Mouse (Mus musculus) erythroid progenitor cell, adult 5-6 weeks (primary cell): ENCODE data around the gene Hsd3b7. TPM values are rescaled to one million over a fixed set of nuclear protein-coding genes. Genes with fewer than 3 reads are reported as not detected.

Experiments
- ATAC-seq: replicated peaks from 2 replicates; pipeline ENCODE4 v1.8.0; 2016; ENCODE audit warnings: moderate number of reproducible peaks, mild to moderate bottlenecking, moderate TSS enrichment, inconsistent platforms; ENCODE audit not compliant: poor library complexity, low FRiP score, severe bottlenecking
- total RNA-seq, 2 experiments: library from RNA; stranded (forward) in 1 of 2; stranded (reverse) in 1 of 2; fragments of 150-400 nt in 1 of 2; fragments of 186-747, 209-891 nt in 1 of 2; gene quantifications; 2 replicates each; pipeline versions ENCODE4 v1.2.3 to v1.2.4; 2015 to 2017; ENCODE audit warnings: low replicate concordance in 2 of 2

Hsd3b7 gene
- total RNA-seq, 2 experiments from 2014 or later = 2.6 TPM; not detected in 1

DNA sequence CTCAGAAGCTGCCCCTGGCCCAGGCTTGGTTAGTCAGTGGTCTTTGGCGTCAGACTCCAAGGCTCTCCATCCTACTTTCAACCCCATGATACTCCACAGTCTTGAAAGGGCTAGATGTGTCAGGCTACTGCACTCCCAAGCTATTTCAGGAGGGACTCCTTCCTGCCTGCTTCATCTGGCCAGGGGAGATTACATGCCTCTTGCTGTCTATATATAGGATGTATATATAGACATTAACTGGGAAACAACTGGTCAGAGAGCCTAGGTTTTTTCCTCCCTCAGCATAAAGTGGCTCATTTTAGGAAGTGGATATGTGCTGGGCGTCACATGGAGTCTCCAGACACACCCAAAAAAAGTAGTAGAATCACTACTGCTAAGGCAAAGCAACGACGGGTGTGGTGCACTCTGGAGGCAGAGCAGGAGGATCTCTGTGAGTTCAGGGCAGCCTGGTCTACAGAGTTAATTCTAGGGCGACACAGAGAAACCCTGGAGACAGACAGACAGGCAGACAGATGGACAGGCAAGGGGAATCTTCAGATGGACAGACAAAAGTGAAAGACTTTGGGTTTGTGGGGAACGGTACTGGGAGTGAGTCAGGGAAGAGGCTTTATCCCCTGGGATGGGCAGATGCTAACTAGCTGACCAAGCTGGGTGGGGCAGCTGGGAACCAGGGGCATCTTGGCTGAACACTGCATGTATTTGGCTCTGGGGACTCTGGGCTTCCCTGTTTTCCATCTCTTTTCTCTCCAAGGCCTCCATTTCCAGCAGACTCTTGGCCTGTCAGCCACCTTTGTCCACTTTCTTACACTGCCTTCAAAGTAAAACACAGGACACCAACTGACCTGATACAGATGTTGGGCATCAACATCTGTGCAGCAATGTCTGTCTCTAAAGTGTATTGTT lies 49.8 kb downstream of the Hsd3b7 start:
- ATAC-seq = no peak

DNA sequence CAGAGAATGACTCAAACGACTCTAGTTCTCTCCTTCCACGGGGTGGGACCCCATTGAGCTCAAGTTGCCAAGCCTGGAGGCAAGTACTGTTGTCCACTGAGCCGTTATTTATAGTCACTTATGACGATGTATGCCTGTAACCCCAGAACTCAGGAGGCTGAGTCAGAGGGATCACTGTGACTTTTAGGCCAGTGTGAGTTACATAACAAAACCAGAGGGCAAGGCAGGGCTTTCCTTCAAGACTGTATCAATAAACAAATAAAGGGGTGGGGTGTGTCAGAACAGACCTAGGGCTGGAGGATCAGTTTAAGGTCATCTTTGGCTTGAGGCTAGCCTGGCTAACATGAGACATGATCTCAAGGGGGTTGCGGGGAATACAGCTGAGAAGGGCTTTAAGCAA lies 50.5 kb downstream of the Hsd3b7 start:
- no peak for ATAC-seq

Other genes starting within 250 kb of the Hsd3b7 start
- gene Tmem265, start 239.2 kb upstream of the Hsd3b7 start, total RNA-seq (2015; ENCODE audit: low replicate concordance) = 6.5 TPM in 1 of 2 replicates, not detected in the other
- 1.3 TPM in 1 of 2 replicates, not detected in the other for gene Tmem265, start 239.2 kb upstream of the Hsd3b7 start, total RNA-seq (2017; ENCODE audit: low replicate concordance)
- 58.7 and 76.0 TPM in 2 replicates for gene Phkg2, start 227.3 kb upstream of the Hsd3b7 start, total RNA-seq (2015; ENCODE audit: low replicate concordance)
- 27.9 and 44.7 TPM in 2 replicates for gene Phkg2, start 227.3 kb upstream of the Hsd3b7 start, total RNA-seq (2017; ENCODE audit: low replicate concordance)
- 21.8 and 32.1 TPM in 2 replicates for gene Ccdc189, start 212.0 kb upstream of the Hsd3b7 start, total RNA-seq (2015; ENCODE audit: low replicate concordance)
- gene Ccdc189, start 212.0 kb upstream of the Hsd3b7 start, total RNA-seq (2017; ENCODE audit: low replicate concordance) = 26.7 and 41.9 TPM in 2 replicates
- 22.0 and 49.9 TPM in 2 replicates for gene Rnf40, start 211.8 kb upstream of the Hsd3b7 start, total RNA-seq (2015; ENCODE audit: low replicate concordance)
- gene Rnf40, start 211.8 kb upstream of the Hsd3b7 start, total RNA-seq (2017; ENCODE audit: low replicate concordance) = 60.3 and 108 TPM in 2 replicates
- gene Zfp629, start 184.8 kb upstream of the Hsd3b7 start, total RNA-seq (2015; ENCODE audit: low replicate concordance) = 2.2 and 5.4 TPM in 2 replicates
- gene Zfp629, start 184.8 kb upstream of the Hsd3b7 start, total RNA-seq (2017; ENCODE audit: low replicate concordance) = 0.38 and 1.3 TPM in 2 replicates
- gene Bcl7c, start 91.7 kb upstream of the Hsd3b7 start, total RNA-seq (2015; ENCODE audit: low replicate concordance) = 4.0 and 9.6 TPM in 2 replicates
- 2.6 and 12.7 TPM in 2 replicates for gene Bcl7c, start 91.7 kb upstream of the Hsd3b7 start, total RNA-seq (2017; ENCODE audit: low replicate concordance)
- not detected in 2 replicates for gene Ctf1, start 87.9 kb upstream of the Hsd3b7 start, total RNA-seq (2015; ENCODE audit: low replicate concordance)
- not detected in 2 replicates for gene Ctf1, start 87.9 kb upstream of the Hsd3b7 start, total RNA-seq (2017; ENCODE audit: low replicate concordance)
- not detected in 2 replicates for gene Ctf2, start 68.4 kb upstream of the Hsd3b7 start, total RNA-seq (2015; ENCODE audit: low replicate concordance)
- gene Ctf2, start 68.4 kb upstream of the Hsd3b7 start, total RNA-seq (2017; ENCODE audit: low replicate concordance) = not detected in 2 replicates
- gene Fbxl19, start 56.1 kb upstream of the Hsd3b7 start, total RNA-seq (2015; ENCODE audit: low replicate concordance) = 1.7 and 1.8 TPM in 2 replicates
- gene Fbxl19, start 56.1 kb upstream of the Hsd3b7 start, total RNA-seq (2017; ENCODE audit: low replicate concordance) = 1.5 and 3.6 TPM in 2 replicates
- gene Orai3, start 30.8 kb upstream of the Hsd3b7 start, total RNA-seq (2015; ENCODE audit: low replicate concordance) = 2.5 and 5.4 TPM in 2 replicates
- gene Orai3, start 30.8 kb upstream of the Hsd3b7 start, total RNA-seq (2017; ENCODE audit: low replicate concordance) = 4.6 and 6.7 TPM in 2 replicates
- gene Setd1a, start 23.9 kb upstream of the Hsd3b7 start, total RNA-seq (2015; ENCODE audit: low replicate concordance) = 38.1 and 42.5 TPM in 2 replicates
- gene Setd1a, start 23.9 kb upstream of the Hsd3b7 start, total RNA-seq (2017; ENCODE audit: low replicate concordance) = 14.8 and 21.3 TPM in 2 replicates
- gene Gm49388, start 15.0 kb upstream of the Hsd3b7 start, total RNA-seq (2015; ENCODE audit: low replicate concordance) = 8.6 and 10.9 TPM in 2 replicates
- 4.5 and 10.7 TPM in 2 replicates for gene Gm49388, start 15.0 kb upstream of the Hsd3b7 start, total RNA-seq (2017; ENCODE audit: low replicate concordance)
- 10.5 and 30.6 TPM in 2 replicates for gene Stx4a, start 23.7 kb downstream of the Hsd3b7 start, total RNA-seq (2015; ENCODE audit: low replicate concordance)
- 12.7 and 13.3 TPM in 2 replicates for gene Stx4a, start 23.7 kb downstream of the Hsd3b7 start, total RNA-seq (2017; ENCODE audit: low replicate concordance)
- gene Stx1b, start 23.9 kb downstream of the Hsd3b7 start, total RNA-seq (2015; ENCODE audit: low replicate concordance) = not detected in 2 replicates
- 0.98 TPM in 1 of 2 replicates, not detected in the other for gene Stx1b, start 23.9 kb downstream of the Hsd3b7 start, total RNA-seq (2017; ENCODE audit: low replicate concordance)
- gene Zfp646, start 75.6 kb downstream of the Hsd3b7 start, total RNA-seq (2015; ENCODE audit: low replicate concordance) = 18.0 and 31.4 TPM in 2 replicates
- 34.3 and 47.1 TPM in 2 replicates for gene Zfp646, start 75.6 kb downstream of the Hsd3b7 start, total RNA-seq (2017; ENCODE audit: low replicate concordance)
- gene Zfp668, start 76.2 kb downstream of the Hsd3b7 start, total RNA-seq (2015; ENCODE audit: low replicate concordance) = 1.7 and 6.5 TPM in 2 replicates
- gene Zfp668, start 76.2 kb downstream of the Hsd3b7 start, total RNA-seq (2017; ENCODE audit: low replicate concordance) = 3.2 and 16.5 TPM in 2 replicates
- not detected in 2 replicates for gene Prss53, start 90.4 kb downstream of the Hsd3b7 start, total RNA-seq (2015; ENCODE audit: low replicate concordance)
- 0.64 TPM in 1 of 2 replicates, not detected in the other for gene Prss53, start 90.4 kb downstream of the Hsd3b7 start, total RNA-seq (2017; ENCODE audit: low replicate concordance)
- gene Gm21974, start 94.8 kb downstream of the Hsd3b7 start, total RNA-seq (2015; ENCODE audit: low replicate concordance) = not detected in 2 replicates
- not detected in 2 replicates for gene Gm21974, start 94.8 kb downstream of the Hsd3b7 start, total RNA-seq (2017; ENCODE audit: low replicate concordance)
- 24.3 and 33.5 TPM in 2 replicates for gene Vkorc1, start 95.0 kb downstream of the Hsd3b7 start, total RNA-seq (2015; ENCODE audit: low replicate concordance)
- gene Vkorc1, start 95.0 kb downstream of the Hsd3b7 start, total RNA-seq (2017; ENCODE audit: low replicate concordance) = 2.1 and 5.9 TPM in 2 replicates
- 39.3 and 58.7 TPM in 2 replicates for gene Bckdk, start 103.5 kb downstream of the Hsd3b7 start, total RNA-seq (2015; ENCODE audit: low replicate concordance)
- gene Bckdk, start 103.5 kb downstream of the Hsd3b7 start, total RNA-seq (2017; ENCODE audit: low replicate concordance) = 9.7 and 17.3 TPM in 2 replicates
- 8.0 and 18.0 TPM in 2 replicates for gene Kat8, start 111.9 kb downstream of the Hsd3b7 start, total RNA-seq (2015; ENCODE audit: low replicate concordance)
- gene Kat8, start 111.9 kb downstream of the Hsd3b7 start, total RNA-seq (2017; ENCODE audit: low replicate concordance) = 12.9 and 16.7 TPM in 2 replicates
- not detected in 2 replicates for gene Prss8, start 129.5 kb downstream of the Hsd3b7 start, total RNA-seq (2015; ENCODE audit: low replicate concordance)
- not detected in 2 replicates for gene Prss8, start 129.5 kb downstream of the Hsd3b7 start, total RNA-seq (2017; ENCODE audit: low replicate concordance)
- 3.8 TPM in 1 of 2 replicates, not detected in the other for gene Prss36, start 146.1 kb downstream of the Hsd3b7 start, total RNA-seq (2015; ENCODE audit: low replicate concordance)
- gene Prss36, start 146.1 kb downstream of the Hsd3b7 start, total RNA-seq (2017; ENCODE audit: low replicate concordance) = not detected in 2 replicates
- gene Fus, start 166.9 kb downstream of the Hsd3b7 start, total RNA-seq (2015; ENCODE audit: low replicate concordance) = 125 and 187 TPM in 2 replicates
- gene Fus, start 166.9 kb downstream of the Hsd3b7 start, total RNA-seq (2017; ENCODE audit: low replicate concordance) = 81.2 and 118 TPM in 2 replicates
- 12.2 and 56.9 TPM in 2 replicates for gene Pycard, start 193.3 kb downstream of the Hsd3b7 start, total RNA-seq (2015; ENCODE audit: low replicate concordance)
- 2.2 and 5.7 TPM in 2 replicates for gene Pycard, start 193.3 kb downstream of the Hsd3b7 start, total RNA-seq (2017; ENCODE audit: low replicate concordance)
- gene Trim72, start 203.3 kb downstream of the Hsd3b7 start, total RNA-seq (2015; ENCODE audit: low replicate concordance) = not detected in 2 replicates
- gene Trim72, start 203.3 kb downstream of the Hsd3b7 start, total RNA-seq (2017; ENCODE audit: low replicate concordance) = not detected in 2 replicates